Mouse (Mus musculus): ENCODE data around the gene Atp6v1a.

DNA sequence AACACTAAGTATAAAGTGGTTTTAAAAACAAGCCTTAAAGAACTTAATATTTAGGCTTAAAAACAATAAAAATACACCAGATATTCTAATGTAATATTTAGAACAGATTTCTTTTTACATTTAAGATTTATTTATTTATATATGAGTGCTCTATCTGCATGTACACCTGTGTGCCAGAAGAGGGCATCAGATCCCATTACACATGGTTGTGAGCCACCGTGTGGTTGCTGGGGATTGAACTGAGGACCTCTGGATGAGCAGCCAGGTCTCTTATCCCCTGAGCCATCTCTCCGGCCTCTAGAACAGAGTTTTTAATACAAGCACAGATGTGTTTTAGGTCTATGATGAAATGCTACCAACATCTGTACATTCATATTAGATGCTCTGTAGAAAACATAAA lies 36.6 kb downstream of the Atp6v1a start:
- TF ChIP-seq CTCF (IDR thresholded peaks at IDR 0.05; ENCODE audit: low read depth, low read length) = no peak
- no peak for TF ChIP-seq POLR2A (IDR thresholded peaks at IDR 0.05; ENCODE audit: borderline replicate concordance, low read depth, low read length)
